Mouse (Mus musculus): ENCODE data around the gene Topaz1. TPM values are rescaled to one million over a fixed set of nuclear protein-coding genes. Genes with fewer than 3 reads are reported as not detected.

Topaz1 gene
- 0.05 and 0.16 TPM in 2 replicates for polyA plus RNA-seq (2015; fragmentation: Nextera tagmentation; extraction: Ambion mirVana)

DNA sequence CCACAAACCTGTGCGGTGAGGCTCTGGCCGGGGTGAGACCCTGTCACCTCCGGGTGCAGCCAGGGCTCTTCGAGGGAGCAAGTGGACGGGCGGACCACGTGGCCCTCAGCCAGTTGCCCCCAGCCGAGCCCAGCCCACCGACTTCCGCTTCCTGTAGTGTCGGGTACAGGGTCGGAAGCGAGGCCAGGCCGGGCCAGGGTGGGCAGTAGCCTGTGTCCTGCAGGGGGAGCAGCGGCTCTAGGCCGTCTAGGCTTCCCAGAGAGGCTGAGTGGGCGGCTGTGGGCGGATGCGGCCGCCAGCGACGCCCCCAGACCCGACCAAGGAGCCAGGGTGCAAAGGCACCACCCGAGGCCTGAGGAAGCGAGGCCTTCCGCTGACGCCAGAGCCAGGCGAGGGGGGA, at the start of gene Topaz1:
Gene Topaz1, plus strand, starts transcription at position 287 of the 400 bp plus-strand sequence.
- no peaks in the 10 kb centered on the region for H3K4me1 ChIP-seq (ENCODE audit: insufficient read depth, low read depth, low read length)
- H3K9me3 ChIP-seq (ENCODE audit: low read length) = no peaks in the 10 kb centered on the region
- no peak within 1 kb of the TSS for H3K9ac ChIP-seq (replicated peaks; ENCODE audit: low read depth)
- ATAC-seq = no peak
- 55% methylated on average over 24 of the region's 28 CpGs for WGBS
- H3K27me3 ChIP-seq (replicated peaks; ENCODE audit: insufficient read depth, low read length) = no peaks in the 10 kb centered on the region
- no peaks in the 10 kb centered on the region for H3K36me3 ChIP-seq (ENCODE audit: insufficient read depth, low read length)
- no peak within 1 kb of the TSS for H3K4me3 ChIP-seq (ENCODE audit: low read depth, low read length)
- TF ChIP-seq EP300 (IDR thresholded peaks at IDR 0.05) = no peak
- no peak for TF ChIP-seq CTCF (IDR thresholded peaks at IDR 0.05)
- no peak for DNase-seq (ENCODE audit: low spot score)
- no peak within 1 kb of the TSS for H3K27ac ChIP-seq (ENCODE audit: low read length)
- no peak within 1 kb of the TSS for H3K4me2 ChIP-seq (replicated peaks; ENCODE audit: low read depth, low read length)

DNA sequence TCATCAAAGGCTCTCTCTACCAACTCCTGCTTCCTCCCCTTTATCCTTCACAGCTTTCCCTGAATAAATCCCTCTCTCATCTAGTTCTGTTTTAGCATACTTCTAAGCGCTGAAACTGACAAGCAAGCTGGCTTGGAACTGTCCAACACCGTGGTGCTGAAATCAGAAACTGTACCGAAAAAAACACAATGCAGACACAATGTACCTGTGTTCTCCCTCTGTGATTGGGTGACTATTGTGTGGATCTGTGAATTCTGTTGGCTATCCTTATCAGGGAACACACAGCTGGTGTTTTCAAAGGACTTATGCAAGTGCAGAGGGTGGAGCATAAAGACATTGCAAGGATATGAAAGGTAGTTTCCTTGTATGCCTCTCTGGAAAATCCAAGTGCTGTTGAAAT, 45.3 kb upstream of the Topaz1 start:
- Histone ChIP-seq H3K4me2 (replicated peaks; ENCODE audit: low read depth, low read length) (no peak overlapping the region), H3K9ac (replicated peaks; ENCODE audit: low read depth) (no peak overlapping the region), H3K4me3 (ENCODE audit: low read depth, low read length) (no peak overlapping the region), H3K36me3 (ENCODE audit: insufficient read depth, low read length) (no peaks in the 10 kb centered on the region), H3K9me3 (ENCODE audit: low read length) (no peaks in the 10 kb centered on the region), H3K27me3 (replicated peaks; ENCODE audit: insufficient read depth, low read length) (no peaks in the 10 kb centered on the region), H3K4me1 (ENCODE audit: insufficient read depth, low read depth, low read length) (no peaks in the 10 kb centered on the region), H3K27ac (ENCODE audit: low read length) (no peak overlapping the region)
- ATAC-seq (no peak), DNase-seq (ENCODE audit: low spot score) (peak; percentile 51)
- WGBS = 2% methylated on average over 3 of the region's 3 CpGs
- TF ChIP-seq EP300 (IDR thresholded peaks at IDR 0.05) = no peak

DNA sequence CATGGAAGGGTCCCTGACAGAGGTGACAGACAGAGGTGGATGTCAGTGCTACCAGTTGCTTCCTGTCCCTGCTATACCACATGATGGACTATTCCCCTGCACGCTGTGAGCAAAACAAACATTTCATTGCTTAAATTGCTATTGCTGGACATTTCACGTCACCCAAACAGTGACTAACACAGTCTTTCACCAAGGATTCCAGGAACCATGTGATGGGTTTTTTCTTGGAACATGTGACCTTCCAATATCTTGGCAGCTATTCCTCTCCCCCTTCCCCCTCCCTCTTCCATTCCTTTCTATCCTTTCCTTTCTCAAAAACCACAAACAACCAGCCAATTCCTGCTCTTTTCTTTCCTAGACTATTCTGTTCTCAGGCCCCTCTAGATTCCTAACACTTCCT, 33.3 kb upstream of the Topaz1 start:
- ATAC-seq = peak; percentile 70
- peak; percentile 77 for DNase-seq (ENCODE audit: low spot score)
- WGBS = 17% methylated on average over 2 of the region's 2 CpGs

DNA sequence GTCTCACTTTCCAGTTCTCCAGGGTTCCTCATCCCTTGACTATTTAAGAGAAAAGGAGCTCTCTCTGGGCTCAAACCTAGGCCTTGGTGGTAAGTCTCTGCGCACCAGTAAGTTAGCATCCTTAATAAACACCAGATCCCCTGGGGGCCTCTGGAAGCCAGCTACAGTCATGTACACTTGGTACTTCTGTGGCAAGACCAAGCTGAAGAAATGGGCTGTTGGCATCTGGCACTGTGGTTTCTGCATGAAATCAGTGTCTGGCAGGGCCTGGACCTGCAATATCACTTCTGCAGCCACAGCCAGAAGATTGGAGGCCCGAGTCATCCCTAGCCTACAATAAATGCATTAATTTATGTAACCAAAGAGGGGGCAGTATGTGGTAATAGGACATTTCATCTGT, 32.1 kb upstream of the Topaz1 start:
- TF ChIP-seq EP300 (IDR thresholded peaks at IDR 0.05) (no peak), CTCF (IDR thresholded peaks at IDR 0.05) (no peak)
- DNase-seq (ENCODE audit: low spot score) (no peak), ATAC-seq (no peak)
- Histone ChIP-seq H3K9me3 (ENCODE audit: low read length) (no peaks in the 10 kb centered on the region), H3K4me1 (ENCODE audit: insufficient read depth, low read depth, low read length) (no peaks in the 10 kb centered on the region), H3K4me2 (replicated peaks; ENCODE audit: low read depth, low read length) (no peak overlapping the region), H3K9ac (replicated peaks; ENCODE audit: low read depth) (no peak overlapping the region), H3K4me3 (ENCODE audit: low read depth, low read length) (no peak overlapping the region), H3K36me3 (ENCODE audit: insufficient read depth, low read length) (no peaks in the 10 kb centered on the region), H3K27ac (ENCODE audit: low read length) (no peak overlapping the region), H3K27me3 (replicated peaks; ENCODE audit: insufficient read depth, low read length) (no peaks in the 10 kb centered on the region)
- 76% methylated on average over 2 of the region's 2 CpGs for WGBS

More for the DNA sequence above, 33.3 kb upstream of the Topaz1 start:
- H3K9me3 ChIP-seq (ENCODE audit: low read length) = no peaks in the 10 kb centered on the region
- no peak for TF ChIP-seq EP300 (IDR thresholded peaks at IDR 0.05)
- H3K4me1 ChIP-seq (ENCODE audit: insufficient read depth, low read depth, low read length) = no peaks in the 10 kb centered on the region
- H3K4me3 ChIP-seq (ENCODE audit: low read depth, low read length) = no peak overlapping the region
- H3K9ac ChIP-seq (replicated peaks; ENCODE audit: low read depth) = no peak overlapping the region
- no peaks in the 10 kb centered on the region for H3K36me3 ChIP-seq (ENCODE audit: insufficient read depth, low read length)
- no peaks in the 10 kb centered on the region for H3K27me3 ChIP-seq (replicated peaks; ENCODE audit: insufficient read depth, low read length)
- H3K4me2 ChIP-seq (replicated peaks; ENCODE audit: low read depth, low read length) = no peak overlapping the region
- H3K27ac ChIP-seq (ENCODE audit: low read length) = no peak overlapping the region

DNA sequence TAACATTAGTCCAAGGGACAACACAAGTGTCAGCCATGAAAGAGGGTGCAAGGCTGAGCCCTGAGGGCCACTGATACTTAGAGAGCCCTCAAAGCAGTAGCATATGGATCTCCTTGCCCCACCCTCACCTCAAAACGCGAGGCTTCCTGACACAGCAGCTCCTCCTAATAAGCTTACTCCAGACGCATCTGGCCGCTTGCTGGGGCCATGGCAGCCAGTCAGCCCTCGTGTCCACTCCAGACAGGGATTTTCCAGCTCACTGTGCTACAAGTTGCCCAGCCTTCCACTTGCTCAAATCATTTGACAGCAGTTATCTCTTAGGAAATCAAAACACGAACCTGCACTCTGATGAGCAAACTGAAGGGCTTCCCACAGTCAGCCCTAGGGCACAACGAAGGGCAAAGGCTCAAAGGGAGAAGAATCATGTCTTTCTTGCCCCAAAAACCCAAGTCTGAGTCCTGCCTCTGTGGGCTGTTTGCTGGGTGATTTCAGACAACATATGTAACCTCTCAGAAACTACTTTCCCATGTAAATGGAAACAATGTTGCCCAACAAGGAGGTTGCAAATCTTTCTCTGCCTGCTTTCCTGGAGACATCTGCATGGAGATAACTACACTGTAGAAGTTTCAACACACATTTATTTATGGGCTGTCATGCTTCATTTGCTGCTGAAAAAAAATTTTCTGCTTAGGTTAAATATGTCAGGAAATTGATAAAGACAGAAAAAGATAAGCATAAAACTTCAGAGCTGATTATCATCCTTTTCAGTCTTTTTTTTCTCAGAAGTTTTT, 30.8 kb upstream of the Topaz1 start:
- Histone ChIP-seq H3K4me2 (replicated peaks; ENCODE audit: low read depth, low read length) (no peak overlapping the region), H3K9ac (replicated peaks; ENCODE audit: low read depth) (no peak overlapping the region), H3K27me3 (replicated peaks; ENCODE audit: insufficient read depth, low read length) (no peaks in the 10 kb centered on the region), H3K36me3 (ENCODE audit: insufficient read depth, low read length) (no peaks in the 10 kb centered on the region), H3K4me3 (ENCODE audit: low read depth, low read length) (no peak overlapping the region), H3K9me3 (ENCODE audit: low read length) (no peaks in the 10 kb centered on the region), H3K4me1 (ENCODE audit: insufficient read depth, low read depth, low read length) (no peaks in the 10 kb centered on the region), H3K27ac (ENCODE audit: low read length) (no peak overlapping the region)
- DNase-seq (ENCODE audit: low spot score) (peak; percentile 71), ATAC-seq (no peak; the same call in 1 of the 2 replicates)
- 10% methylated on average over 7 of the region's 7 CpGs for WGBS
- no peak for TF ChIP-seq CTCF (IDR thresholded peaks at IDR 0.05)
- TF ChIP-seq EP300 (IDR thresholded peaks at IDR 0.05) = no peak

DNA sequence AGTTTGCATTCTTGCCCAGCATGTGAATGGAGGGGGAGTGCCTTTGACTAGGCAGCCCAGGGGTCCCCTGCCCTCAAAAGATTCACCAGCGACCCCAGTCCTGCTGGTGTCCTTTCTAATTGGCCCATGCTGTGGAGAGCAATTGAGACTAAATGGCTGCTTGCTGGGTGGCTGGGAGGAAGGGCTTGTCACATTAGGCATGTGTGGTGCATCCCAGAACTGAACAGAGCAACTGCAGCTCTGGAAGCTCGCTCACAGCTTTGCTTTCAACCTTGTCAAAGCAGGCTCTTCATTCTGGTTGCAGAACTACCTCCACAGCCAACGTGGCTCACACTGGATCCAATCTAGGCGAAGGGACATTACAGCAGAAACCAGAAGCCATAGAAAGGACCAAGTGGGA, 24.9 kb upstream of the Topaz1 start:
- no peak for ATAC-seq
- Histone ChIP-seq H3K27me3 (replicated peaks; ENCODE audit: insufficient read depth, low read length) (no peaks in the 10 kb centered on the region), H3K36me3 (ENCODE audit: insufficient read depth, low read length) (no peaks in the 10 kb centered on the region), H3K4me1 (ENCODE audit: insufficient read depth, low read depth, low read length) (no peaks in the 10 kb centered on the region), H3K27ac (ENCODE audit: low read length) (no peak overlapping the region), H3K4me3 (ENCODE audit: low read depth, low read length) (no peak overlapping the region), H3K9me3 (ENCODE audit: low read length) (no peaks in the 10 kb centered on the region), H3K9ac (replicated peaks; ENCODE audit: low read depth) (no peak overlapping the region), H3K4me2 (replicated peaks; ENCODE audit: low read depth, low read length) (no peak overlapping the region)
- TF ChIP-seq EP300 (IDR thresholded peaks at IDR 0.05) (no peak), CTCF (IDR thresholded peaks at IDR 0.05) (no peak)
- DNase-seq (ENCODE audit: low spot score) = no peak
- WGBS = 38% methylated on average over 4 of the region's 4 CpGs

Data from lung, postnatal 0 days (tissue).